Mouse (Mus musculus): Measurements from ENCODE around the gene Nab2.

- TF ChIP-seq CTCF (IDR thresholded peaks at IDR 0.05; ENCODE audit: low read depth, low read length) (no peak), TAL1 (conservative IDR thresholded peaks at IDR 0.05; ENCODE audit: low read depth, low read length) (no peak)
Measured at GRCm38 (mm10) chr10:127658076-127658475, 10.3 kb downstream of the Nab2 start.
